Mouse (Mus musculus): ENCODE measurements around the gene Cacna2d1. TPM values are rescaled to one million over a fixed set of nuclear protein-coding genes. Genes with fewer than 3 reads are reported as not detected.

Cacna2d1 gene
- polyA plus RNA-seq, 1 experiment, result 184 TPM

DNA sequence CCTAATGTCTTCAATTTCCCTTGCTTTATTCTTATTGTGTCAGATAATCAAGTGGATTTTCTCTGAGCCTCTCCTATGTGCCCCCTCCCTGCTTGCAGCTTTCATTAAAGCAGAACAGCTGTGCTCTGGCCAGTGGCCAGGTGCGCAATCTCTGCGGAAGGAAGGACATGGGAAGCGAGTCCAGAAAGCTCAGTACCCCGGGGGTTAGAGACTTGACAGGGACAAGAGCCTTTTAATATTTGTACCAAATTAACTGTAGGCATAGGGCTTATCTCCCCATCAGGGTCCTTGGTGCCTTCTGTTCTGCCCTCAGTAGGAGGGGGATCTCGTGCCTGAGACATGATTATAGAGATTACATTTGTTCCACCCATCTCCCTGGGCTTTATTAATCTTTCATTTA lies 303.5 kb downstream of the Cacna2d1 start:
- no peak overlapping the region for H3K4me3 ChIP-seq (ENCODE audit: insufficient read depth, low read depth, low read length)
- H3K27ac ChIP-seq (ENCODE audit: insufficient read depth, low read depth, low read length), result no peak overlapping the region
- WGBS, result 49% methylated on average over 5 of the region's 5 CpGs
- H3K4me1 ChIP-seq (ENCODE audit: control insufficient read depth, insufficient read depth, low read length), result peaks cover 4% of the 10 kb centered on the region; the same call in 1 of the 2 replicates
- TF ChIP-seq POLR2A (IDR thresholded peaks at IDR 0.05; ENCODE audit: insufficient read depth, low read depth, low read length) (no peak), CTCF (IDR thresholded peaks at IDR 0.05; ENCODE audit: insufficient read depth, low read depth, low read length) (no peak)

DNA sequence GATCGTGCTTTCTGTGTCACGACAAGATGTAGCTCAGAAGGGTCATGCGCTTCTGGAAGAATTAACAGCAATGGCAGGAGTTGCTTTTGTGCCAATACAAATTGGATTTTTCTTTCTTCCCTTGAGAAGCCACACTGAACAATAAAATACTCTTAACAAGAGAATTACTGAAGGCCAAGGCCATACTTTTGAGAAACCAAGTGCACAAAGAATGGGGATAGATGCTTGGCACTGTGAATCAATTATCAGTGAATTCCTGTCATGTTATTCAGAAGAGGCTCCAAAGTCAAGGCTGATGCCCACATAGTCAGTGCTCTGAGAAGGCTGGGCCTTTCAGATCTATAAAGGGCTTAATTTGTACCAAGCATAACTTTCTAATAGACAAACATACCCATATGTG lies 305.8 kb downstream of the Cacna2d1 start:
- WGBS, result 73% methylated on average over 3 of the region's 3 CpGs
- no peak for TF ChIP-seq CTCF (IDR thresholded peaks at IDR 0.05; ENCODE audit: insufficient read depth, low read depth, low read length)
- no peak for TF ChIP-seq POLR2A (IDR thresholded peaks at IDR 0.05; ENCODE audit: insufficient read depth, low read depth, low read length)
- H3K27ac ChIP-seq (ENCODE audit: insufficient read depth, low read depth, low read length), result no peak overlapping the region
- no peak overlapping the region for H3K4me3 ChIP-seq (ENCODE audit: insufficient read depth, low read depth, low read length)
- peaks cover 4% of the 10 kb centered on the region; the same call in 1 of the 2 replicates for H3K4me1 ChIP-seq (ENCODE audit: control insufficient read depth, insufficient read depth, low read length)

- WGBS, result 65% methylated on average over 2 of the region's 2 CpGs
Measured at GRCm38 (mm10) chr5:16243599-16243998, 309.1 kb downstream of the Cacna2d1 start.

GRCm38 (mm10) chr5:16252738-16253513 lies 318.4 kb downstream of the Cacna2d1 start:
- Histone ChIP-seq H3K4me1 (ENCODE audit: control insufficient read depth, insufficient read depth, low read length) (peaks cover 2% of the 10 kb centered on the region; the same call in 1 of the 2 replicates), H3K4me3 (ENCODE audit: insufficient read depth, low read depth, low read length) (no peak overlapping the region), H3K27ac (ENCODE audit: insufficient read depth, low read depth, low read length) (peak overlapping the region; percentile 45; the same call in 1 of the 2 replicates)
- 79% methylated on average over 6 of the region's 6 CpGs for WGBS
- TF ChIP-seq CTCF (IDR thresholded peaks at IDR 0.05; ENCODE audit: insufficient read depth, low read depth, low read length) (no peak), POLR2A (IDR thresholded peaks at IDR 0.05; ENCODE audit: insufficient read depth, low read depth, low read length) (no peak)

More at GRCm38 (mm10) chr5:16243599-16243998, 309.1 kb downstream of the Cacna2d1 start:
- Histone ChIP-seq H3K4me1 (ENCODE audit: control insufficient read depth, insufficient read depth, low read length) (peaks cover 4% of the 10 kb centered on the region; the same call in 1 of the 2 replicates), H3K4me3 (ENCODE audit: insufficient read depth, low read depth, low read length) (no peak overlapping the region), H3K27ac (ENCODE audit: insufficient read depth, low read depth, low read length) (no peak overlapping the region)
- TF ChIP-seq POLR2A (IDR thresholded peaks at IDR 0.05; ENCODE audit: insufficient read depth, low read depth, low read length), result no peak
- no peak for TF ChIP-seq CTCF (IDR thresholded peaks at IDR 0.05; ENCODE audit: insufficient read depth, low read depth, low read length)

DNA sequence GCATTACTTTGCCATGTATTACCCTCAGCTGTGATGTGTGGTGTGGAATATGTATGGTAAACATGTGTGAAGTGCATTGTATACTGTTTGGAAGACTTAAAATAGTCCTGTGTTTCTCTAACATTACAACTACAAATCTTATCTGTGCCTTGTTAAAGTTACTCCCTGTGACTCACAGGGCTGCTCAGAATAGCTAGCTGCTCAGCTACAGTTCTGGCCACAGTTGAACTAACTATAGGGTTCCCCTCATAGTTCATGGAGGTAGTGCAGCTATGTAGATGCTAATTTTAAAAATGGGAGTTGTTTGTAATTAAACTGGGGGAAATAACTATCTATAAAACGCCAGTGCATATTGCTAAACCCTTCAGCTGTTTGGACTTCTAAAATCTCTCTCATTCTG lies 319.3 kb downstream of the Cacna2d1 start:
- 37% methylated on average over 1 of the region's 1 CpGs for WGBS
- Histone ChIP-seq H3K27ac (ENCODE audit: insufficient read depth, low read depth, low read length) (no peak overlapping the region), H3K4me3 (ENCODE audit: insufficient read depth, low read depth, low read length) (no peak overlapping the region), H3K4me1 (ENCODE audit: control insufficient read depth, insufficient read depth, low read length) (peaks cover 2% of the 10 kb centered on the region; the same call in 1 of the 2 replicates)
- TF ChIP-seq CTCF (IDR thresholded peaks at IDR 0.05; ENCODE audit: insufficient read depth, low read depth, low read length) (no peak), POLR2A (IDR thresholded peaks at IDR 0.05; ENCODE audit: insufficient read depth, low read depth, low read length) (no peak)

GRCm38 (mm10) chr5:16265385-16265784 lies 330.9 kb downstream of the Cacna2d1 start:
- TF ChIP-seq POLR2A (IDR thresholded peaks at IDR 0.05; ENCODE audit: insufficient read depth, low read depth, low read length) (no peak), CTCF (IDR thresholded peaks at IDR 0.05; ENCODE audit: insufficient read depth, low read depth, low read length) (no peak)
- no peaks in the 10 kb centered on the region for H3K4me1 ChIP-seq (ENCODE audit: control insufficient read depth, insufficient read depth, low read length)
- H3K27ac ChIP-seq (ENCODE audit: insufficient read depth, low read depth, low read length), result no peak overlapping the region
- 43% methylated on average over 6 of the region's 6 CpGs for WGBS
- no peak overlapping the region for H3K4me3 ChIP-seq (ENCODE audit: insufficient read depth, low read depth, low read length)

DNA sequence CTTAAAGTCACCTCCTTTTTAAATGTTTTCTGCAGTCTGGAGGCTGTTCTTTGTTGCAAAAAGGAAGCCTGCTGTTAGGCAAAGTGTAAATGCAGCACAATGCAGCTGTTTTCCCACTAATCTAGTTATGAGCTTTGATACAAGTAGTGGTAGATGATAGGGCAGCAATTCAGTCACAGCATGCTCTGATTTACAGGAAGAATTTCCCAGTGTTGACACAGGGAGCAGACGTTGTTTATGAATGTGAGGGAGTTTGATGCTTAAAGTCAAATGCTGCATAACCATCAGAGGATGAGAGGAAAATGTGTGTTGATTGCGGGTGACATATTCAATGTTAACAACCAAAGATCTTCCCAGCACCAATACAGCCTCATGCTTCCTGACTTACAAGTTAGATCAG lies 342.6 kb downstream of the Cacna2d1 start:
- no peaks in the 10 kb centered on the region for H3K4me1 ChIP-seq (ENCODE audit: control insufficient read depth, insufficient read depth, low read length)
- TF ChIP-seq POLR2A (IDR thresholded peaks at IDR 0.05; ENCODE audit: insufficient read depth, low read depth, low read length) (no peak), CTCF (IDR thresholded peaks at IDR 0.05; ENCODE audit: insufficient read depth, low read depth, low read length) (no peak)
- 66% methylated on average over 2 of the region's 2 CpGs for WGBS
- no peak overlapping the region for H3K4me3 ChIP-seq (ENCODE audit: insufficient read depth, low read depth, low read length)
- no peak overlapping the region for H3K27ac ChIP-seq (ENCODE audit: insufficient read depth, low read depth, low read length)

DNA sequence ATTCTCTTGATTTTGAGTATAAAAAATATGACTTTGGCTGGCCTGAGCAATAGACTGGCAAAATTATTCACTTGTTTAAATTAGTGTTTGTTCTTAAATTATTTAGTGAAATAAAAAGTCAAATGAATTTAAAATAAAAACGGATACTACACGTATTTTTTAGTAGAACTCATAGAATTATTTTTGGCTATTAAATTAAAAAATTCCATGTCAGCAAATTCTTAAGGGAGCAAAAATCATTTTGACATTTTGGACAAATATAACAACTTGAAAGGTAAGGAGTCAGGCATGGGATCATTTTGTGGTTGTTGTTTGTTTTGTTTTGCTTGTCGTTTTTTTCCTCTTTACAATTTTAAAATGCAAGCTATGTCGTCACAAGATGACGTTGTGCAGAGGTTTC lies 346.7 kb downstream of the Cacna2d1 start:
- WGBS, result 82% methylated on average over 5 of the region's 5 CpGs
- Histone ChIP-seq H3K27ac (ENCODE audit: insufficient read depth, low read depth, low read length) (no peak overlapping the region), H3K4me3 (ENCODE audit: insufficient read depth, low read depth, low read length) (no peak overlapping the region), H3K4me1 (ENCODE audit: control insufficient read depth, insufficient read depth, low read length) (no peaks in the 10 kb centered on the region)
- TF ChIP-seq CTCF (IDR thresholded peaks at IDR 0.05; ENCODE audit: insufficient read depth, low read depth, low read length) (no peak), POLR2A (IDR thresholded peaks at IDR 0.05; ENCODE audit: insufficient read depth, low read depth, low read length) (no peak)

- TF ChIP-seq CTCF (IDR thresholded peaks at IDR 0.05; ENCODE audit: insufficient read depth, low read depth, low read length), result no peak
- no peak for TF ChIP-seq POLR2A (IDR thresholded peaks at IDR 0.05; ENCODE audit: insufficient read depth, low read depth, low read length)
- no peak overlapping the region for H3K27ac ChIP-seq (ENCODE audit: insufficient read depth, low read depth, low read length)
- WGBS, result 0% methylated on average over 1 of the region's 1 CpGs
- no peaks in the 10 kb centered on the region for H3K4me1 ChIP-seq (ENCODE audit: control insufficient read depth, insufficient read depth, low read length)
- no peak overlapping the region for H3K4me3 ChIP-seq (ENCODE audit: insufficient read depth, low read depth, low read length)
Measured at GRCm38 (mm10) chr5:16293223-16293622, 358.7 kb downstream of the Cacna2d1 start.
